In the genomic region with DNA sequence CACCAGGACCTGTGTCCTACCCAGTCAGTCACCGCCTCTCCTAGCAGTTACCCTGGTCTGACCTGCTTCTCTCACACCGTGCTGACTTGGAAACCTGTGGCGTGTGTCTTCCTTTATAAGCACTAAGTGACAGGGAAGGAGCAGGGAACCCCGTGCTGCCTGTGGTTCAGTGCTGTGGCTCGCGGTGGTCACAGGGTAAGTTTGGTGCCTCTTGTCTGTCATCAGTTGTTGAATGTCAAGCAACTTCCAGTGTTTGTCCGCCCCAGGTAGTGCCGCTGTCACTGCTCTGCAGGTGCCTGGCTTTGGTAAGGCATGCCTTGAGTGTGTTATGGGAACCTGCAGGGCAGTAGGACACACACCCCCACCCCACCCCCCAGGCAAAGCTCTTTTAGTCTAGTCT, we compare ENCODE assay signal across 11 mouse cellular contexts. TPM values are rescaled to one million over a fixed set of nuclear protein-coding genes. Genes with fewer than 3 reads are reported as not detected.
DNase-seq lines count a peak whose midpoint lies in the region; ATAC-seq lines count a peak whose summit lies in the region.
"Had no signal": no experiment of that assay in that cellular context is flagged by ENCODE, and none has a peak within 500 bp of the region (broad histone marks: within the 10 kb centered on the region; RNA-seq: fewer than 3 reads in every experiment).

No protein-coding gene starts in this region.

- DNase-seq in heart, adult 8-10 months (ENCODE audit: low spot score): no peak
- no peak for DNase-seq in neural tube, embryonic 10.5 days (ENCODE audit: extremely low spot score, low spot score)
- DNase-seq in liver, embryonic 11.5 days (ENCODE audit: low spot score): no peak
- no peak for DNase-seq in adrenal gland, postnatal 14 days
- DNase-seq: kidney, adult 11 months had no signal

- H3K4me3 ChIP-seq in heart, embryonic 12.5 days: peak overlapping the region; percentile 10
- no peak overlapping the region for H3K4me3 ChIP-seq in neural tube, embryonic 12.5 days
- peak overlapping the region; percentile 87 for H3K4me3 ChIP-seq in liver, embryonic 11.5 days (ENCODE audit: low read depth, low read length)
- H3K4me3 ChIP-seq in stomach, embryonic 16.5 days (replicated peaks; ENCODE audit: low read length): no peak overlapping the region; the same call in 1 of the 2 replicates
- H3K4me3 ChIP-seq: embryonic facial prominence, embryonic 15.5 days; heart, embryonic 15.5 days; myocyte had no signal

- H3K4me1 ChIP-seq in heart, embryonic 12.5 days (replicated peaks): peaks cover 51% of the 10 kb centered on the region
- peaks cover 21% of the 10 kb centered on the region for H3K4me1 ChIP-seq in neural tube, embryonic 12.5 days
- peaks cover 67% of the 10 kb centered on the region for H3K4me1 ChIP-seq in liver, embryonic 11.5 days (replicated peaks; ENCODE audit: control insufficient read depth, insufficient read depth, low read length)
- H3K4me1 ChIP-seq in stomach, embryonic 16.5 days (ENCODE audit: control insufficient read depth, insufficient read depth, low read length): peaks cover 27% of the 10 kb centered on the region

- peaks cover 4% of the 10 kb centered on the region; the same call in 1 of the 2 replicates for H3K9me3 ChIP-seq in heart, embryonic 12.5 days (replicated peaks)
- H3K9me3 ChIP-seq in neural tube, embryonic 12.5 days: no peaks in the 10 kb centered on the region
- no peaks in the 10 kb centered on the region for H3K9me3 ChIP-seq in liver, embryonic 11.5 days (ENCODE audit: control insufficient read depth, low read length)
- no peaks in the 10 kb centered on the region for H3K9me3 ChIP-seq in stomach, embryonic 16.5 days (replicated peaks; ENCODE audit: control insufficient read depth, low read length)
- H3K9me3 ChIP-seq: embryonic facial prominence, embryonic 15.5 days; heart, embryonic 15.5 days had no signal

- peak overlapping the region; percentile 42 for H3K4me2 ChIP-seq in heart, embryonic 12.5 days
- peak overlapping the region; percentile 18; the same call in 1 of the 2 replicates for H3K4me2 ChIP-seq in neural tube, embryonic 12.5 days (replicated peaks)
- peak overlapping the region; percentile 77 for H3K4me2 ChIP-seq in liver, embryonic 11.5 days
- peak overlapping the region; percentile 36 for H3K4me2 ChIP-seq in stomach, embryonic 16.5 days (ENCODE audit: low read depth, low read length)
- H3K4me2 ChIP-seq: embryonic facial prominence, embryonic 15.5 days; heart, embryonic 15.5 days had no signal

- 35% methylated on average over 8 of the region's 8 CpGs for WGBS in heart, embryonic 12.5 days
- 86% methylated on average over 8 of the region's 8 CpGs for WGBS in neural tube, embryonic 12.5 days
- 51% methylated on average over 8 of the region's 8 CpGs for WGBS in liver, embryonic 11.5 days
- 66% methylated on average over 8 of the region's 8 CpGs for WGBS in stomach, embryonic 16.5 days

- H3K27ac ChIP-seq in heart, embryonic 12.5 days (ENCODE audit: poor library complexity, severe bottlenecking): peak overlapping the region; percentile 36
- no peak overlapping the region for H3K27ac ChIP-seq in neural tube, embryonic 12.5 days
- H3K27ac ChIP-seq in liver, embryonic 11.5 days (ENCODE audit: low read depth, low read length): peak overlapping the region; percentile 88
- peak overlapping the region; percentile 84 for H3K27ac ChIP-seq in stomach, embryonic 16.5 days (ENCODE audit: low read length)
- H3K27ac ChIP-seq: embryonic facial prominence, embryonic 15.5 days; heart, embryonic 15.5 days had no signal

- H3K9ac ChIP-seq in heart, embryonic 12.5 days: peak overlapping the region; percentile 39; the same call in 1 of the 2 replicates
- H3K9ac ChIP-seq in neural tube, embryonic 12.5 days: no peak overlapping the region
- peak overlapping the region; percentile 67 for H3K9ac ChIP-seq in liver, embryonic 11.5 days (ENCODE audit: low read depth, low read length)
- H3K9ac ChIP-seq in stomach, embryonic 16.5 days (ENCODE audit: low read length): 0 out of 2 replicates have a peak overlapping the region, but pooled peaks have one; percentile 12
- H3K9ac ChIP-seq: embryonic facial prominence, embryonic 15.5 days; heart, embryonic 15.5 days had no signal

- no peak for ATAC-seq in heart, embryonic 12.5 days (ENCODE audit: insufficient number of reproducible peaks, low FRiP score)
- ATAC-seq in neural tube, embryonic 12.5 days (ENCODE audit: low FRiP score, low read depth): no peak
- no peak for ATAC-seq in liver, embryonic 11.5 days (replicated peaks; ENCODE audit: low FRiP score)
- ATAC-seq in stomach, embryonic 16.5 days (ENCODE audit: insufficient read depth, low FRiP score): no peak

- H3K27me3 ChIP-seq in heart, embryonic 12.5 days (replicated peaks): no peaks in the 10 kb centered on the region
- no peaks in the 10 kb centered on the region for H3K27me3 ChIP-seq in neural tube, embryonic 12.5 days (replicated peaks)
- no peaks in the 10 kb centered on the region for H3K27me3 ChIP-seq in liver, embryonic 11.5 days (replicated peaks; ENCODE audit: control insufficient read depth, insufficient read depth, low read length)
- H3K27me3 ChIP-seq in stomach, embryonic 16.5 days (ENCODE audit: control insufficient read depth, insufficient read depth, low read length): no peaks in the 10 kb centered on the region
- H3K27me3 ChIP-seq: embryonic facial prominence, embryonic 15.5 days; heart, embryonic 15.5 days had no signal

- peaks cover 7% of the 10 kb centered on the region; the same call in 1 of the 2 replicates for H3K36me3 ChIP-seq in heart, embryonic 12.5 days
- no peaks in the 10 kb centered on the region for H3K36me3 ChIP-seq in neural tube, embryonic 12.5 days
- H3K36me3 ChIP-seq in liver, embryonic 11.5 days (ENCODE audit: control insufficient read depth, insufficient read depth, low read length): peaks cover 5% of the 10 kb centered on the region; the same call in 1 of the 2 replicates
- H3K36me3 ChIP-seq in stomach, embryonic 16.5 days (ENCODE audit: control insufficient read depth, insufficient read depth, low read length): no peaks in the 10 kb centered on the region
- H3K36me3 ChIP-seq: embryonic facial prominence, embryonic 15.5 days; heart, embryonic 15.5 days had no signal

RNA-seq across cellular contexts. Expression of gene St3gal5, which starts 3.5 kb away (rescaled TPM):
- 68.1 and 68.8 TPM in 2 replicates for polyA plus RNA-seq in heart, embryonic 12.5 days (2016; fragmentation: Nextera tagmentation; extraction: Ambion mirVana)
- total RNA-seq in heart, adult 8-10 months (2022): 10 to 100 TPM; 60.4 to 74.1 (median 71.4) TPM
- polyA plus RNA-seq in neural tube, embryonic 12.5 days (2016; fragmentation: Nextera tagmentation; extraction: Ambion mirVana): 49.3 and 49.4 TPM in 2 replicates
- polyA plus RNA-seq in liver, embryonic 11.5 days (2014; fragmentation: Nextera tagmentation; extraction: Ambion mirVana): 109 and 114 TPM in 2 replicates
- 26.1 and 32.2 TPM in 2 replicates for polyA plus RNA-seq in stomach, embryonic 16.5 days (2015; fragmentation: Nextera tagmentation; extraction: Ambion mirVana)
- total RNA-seq in adrenal gland, postnatal 14 days (2021): 137 and 170 TPM in 2 replicates

Comparison
In these comparisons a context has a peak if more than half of its experiments do, and no peak if none do; other contexts are left out.
1. H3K4me2 ChIP-seq: peak in every context shown above with its lines; median percentile 77 in liver, embryonic 11.5 days; 42 in heart, embryonic 12.5 days; 36 in stomach, embryonic 16.5 days; 18 in neural tube, embryonic 12.5 days.
2. H3K4me3 ChIP-seq: peak in heart, embryonic 12.5 days (single experiment) and liver, embryonic 11.5 days (single experiment); none in neural tube, embryonic 12.5 days (single experiment) and stomach, embryonic 16.5 days (single experiment).